Comparison of ENCODE assay signal across 8 mouse cellular contexts in the genomic region with DNA sequence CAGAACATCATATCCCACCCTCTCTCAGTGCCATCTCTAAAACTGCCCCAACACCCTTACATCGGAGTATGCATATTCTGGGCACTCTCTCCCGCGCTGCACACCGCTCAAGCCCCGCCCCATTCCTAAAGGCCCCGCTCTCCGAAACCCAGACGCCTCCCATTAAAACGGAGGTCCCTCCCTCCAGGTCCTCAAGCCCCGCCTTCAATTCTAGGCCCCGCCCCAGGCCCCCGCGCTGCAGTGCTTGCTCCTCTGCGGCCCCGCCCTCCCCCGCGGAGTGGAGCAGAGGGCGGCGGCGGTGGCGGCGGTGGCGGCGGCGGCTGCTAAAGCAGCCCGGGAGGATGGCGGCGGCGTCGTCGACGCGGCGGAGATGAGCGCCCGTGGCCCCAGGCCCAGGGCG. TPM values are rescaled to one million over a fixed set of nuclear protein-coding genes. Genes with fewer than 3 reads are reported as not detected.
A peak's percentile ranks its signal among the peaks of the same experiment; 100 is the strongest.
DNase-seq lines count a peak whose midpoint lies in the region; ATAC-seq lines count a peak whose summit lies in the region.

A gene (plus strand): TSS at position 240 of the 400 bp plus-strand sequence.

- no peaks in the 10 kb centered on the region for H3K9me3 ChIP-seq in intestine, embryonic 16.5 days (ENCODE audit: control insufficient read depth, low read length)
- H3K9me3 ChIP-seq in midbrain, embryonic 11.5 days (ENCODE audit: control insufficient read depth, low read length) = no peaks in the 10 kb centered on the region

- peaks cover 50% of the 10 kb centered on the region for H3K27me3 ChIP-seq in intestine, embryonic 16.5 days (replicated peaks; ENCODE audit: control insufficient read depth, insufficient read depth, low read length)
- H3K27me3 ChIP-seq in midbrain, embryonic 11.5 days (ENCODE audit: control insufficient read depth, insufficient read depth, low read length) = peaks cover 30% of the 10 kb centered on the region

- no peaks in the 10 kb centered on the region for H3K36me3 ChIP-seq in intestine, embryonic 16.5 days (ENCODE audit: control insufficient read depth, insufficient read depth, low read length)
- no peaks in the 10 kb centered on the region; the same call in 1 of the 2 replicates for H3K36me3 ChIP-seq in midbrain, embryonic 11.5 days (ENCODE audit: control insufficient read depth, insufficient read depth, low read length)

- peak within 1 kb of the TSS; percentile 66 for H3K4me3 ChIP-seq in intestine, embryonic 16.5 days (ENCODE audit: low read length)
- peak within 1 kb of the TSS; percentile 76 for H3K4me3 ChIP-seq in midbrain, embryonic 11.5 days (ENCODE audit: low read depth, low read length)

- no peak within 1 kb of the TSS for H3K27ac ChIP-seq in intestine, embryonic 16.5 days (ENCODE audit: low read length)
- peak within 1 kb of the TSS; percentile 68 for H3K27ac ChIP-seq in midbrain, embryonic 11.5 days (ENCODE audit: low read depth, low read length)

- H3K9ac ChIP-seq in intestine, embryonic 16.5 days (ENCODE audit: low read depth, low read length) = peak within 1 kb of the TSS; percentile 57
- H3K9ac ChIP-seq in midbrain, embryonic 11.5 days (ENCODE audit: low read length) = peak within 1 kb of the TSS; percentile 96

- ATAC-seq in intestine, embryonic 16.5 days = peak; percentile 84
- peak; percentile 90 for ATAC-seq in midbrain, embryonic 11.5 days (ENCODE audit: low FRiP score)

- intact Hi-C loops in left cerebral cortex, postnatal 4 days (cut with DNase I) = loop anchor here (10.0 kb wide), 1 partner anchor 48 kb away; no protein-coding TSS in a partner anchor

- peak within 1 kb of the TSS; percentile 100 for H3K4me2 ChIP-seq in intestine, embryonic 16.5 days (ENCODE audit: low read depth, low read length)
- H3K4me2 ChIP-seq in midbrain, embryonic 11.5 days = peak within 1 kb of the TSS; percentile 71

- WGBS in intestine, embryonic 16.5 days = under 1% methylated on average over 35 of the region's 37 CpGs
- WGBS in midbrain, embryonic 11.5 days = under 1% methylated on average over 32 of the region's 37 CpGs

- DNase-seq in ovary, postnatal 36 days (ENCODE audit: low spot score) = peak; percentile 64
- no peak for DNase-seq in ovary, postnatal 14 days (ENCODE audit: low spot score)
- DNase-seq in embryo, embryonic 10 days (ENCODE audit: low spot score) = peak; percentile 83
- DNase-seq in gastrocnemius, postnatal 25 days = peak; percentile 78
- peak; percentile 95 for DNase-seq in left cerebral cortex, postnatal 4 days
- DNase-seq in midbrain, embryonic 11.5 days (ENCODE audit: low spot score, missing footprints) = peak; percentile 99
- DNase-seq in spleen, adult 18-20 months = peak; percentile 56 to 61

- H3K4me1 ChIP-seq in intestine, embryonic 16.5 days (ENCODE audit: control insufficient read depth, insufficient read depth, low read length) = peaks cover 10% of the 10 kb centered on the region
- H3K4me1 ChIP-seq in midbrain, embryonic 11.5 days (ENCODE audit: control insufficient read depth, insufficient read depth, low read length) = peaks cover 10% of the 10 kb centered on the region

RNA-seq across cellular contexts. Expression of the gene that starts here (rescaled TPM):
- total RNA-seq in gastrocnemius, postnatal 25 days (2021) = 100 to 1,000 TPM; 943 to 950 TPM
- polyA plus RNA-seq in intestine, embryonic 16.5 days (2015; fragmentation: Nextera tagmentation; extraction: Ambion mirVana) = 10.3 and 11.8 TPM in 2 replicates
- total RNA-seq in left cerebral cortex, postnatal 4 days (2021) = 100 to 1,000 TPM; 154 to 161 TPM
- 48.5 and 53.2 TPM in 2 replicates for polyA plus RNA-seq in midbrain, embryonic 11.5 days (2014; fragmentation: Nextera tagmentation; extraction: Ambion mirVana)

Comparison
In these comparisons a context has a peak if more than half of its experiments do, and no peak if none do; other contexts are left out.
1. RNA of the gene that starts here (total RNA-seq): 943 to 950 TPM in gastrocnemius, postnatal 25 days; 154 to 161 TPM in left cerebral cortex, postnatal 4 days; every median in the first group is over 4 times any median in the second.